Mouse (Mus musculus): ENCODE measurements around the gene Jph4. TPM values are rescaled to one million over a fixed set of nuclear protein-coding genes. Genes with fewer than 3 reads are reported as not detected.

Jph4 gene
- total RNA-seq, 2 experiments from 2014 or later, result 0.28 to 0.35 TPM

- no peak for DNase-seq
Observed at GRCm38 (mm10) chr14:55063581-55064381, 53.0 kb downstream of the Jph4 start.

DNA sequence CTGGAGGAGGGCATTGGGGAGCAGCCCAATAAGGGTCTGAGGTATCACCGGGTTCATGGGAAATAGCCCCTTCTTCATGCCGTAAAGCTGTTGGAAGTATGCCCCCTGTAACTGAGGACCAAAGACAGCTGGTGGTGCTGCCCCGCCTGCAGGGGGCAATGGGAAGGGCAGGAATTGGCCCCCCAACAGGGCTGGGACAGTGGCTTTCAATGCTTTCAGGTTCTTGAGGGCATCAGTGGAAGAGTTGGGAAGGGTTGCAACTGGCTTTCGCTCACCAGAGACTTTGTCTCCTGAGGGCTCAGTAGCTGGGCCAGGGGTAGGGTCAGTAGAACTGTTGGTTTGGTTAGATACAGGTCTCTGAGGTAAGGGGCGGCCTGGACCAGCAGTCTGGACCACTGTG lies 53.6 kb downstream of the Jph4 start:
- DNase-seq, result no peak

- DNase-seq, result no peak
Observed at GRCm38 (mm10) chr14:55062626-55063025, 54.1 kb downstream of the Jph4 start.

GRCm38 (mm10) chr14:55061845-55062244 lies 54.9 kb downstream of the Jph4 start:
- DNase-seq, result no peak

- DNase-seq, result no peak
Observed at GRCm38 (mm10) chr14:55059931-55060330, 56.8 kb downstream of the Jph4 start.

GRCm38 (mm10) chr14:55059009-55059408 lies 57.7 kb downstream of the Jph4 start:
- DNase-seq, result no peak

Other genes starting within 250 kb of the Jph4 start
- gene Homez, start 246.0 kb downstream of the Jph4 start, total RNA-seq (2021), result 1 to 10 TPM; 3.3 to 4.5 TPM
- 1 to 10 TPM; 3.0 to 3.5 TPM for gene Ppp1r3e, start 239.4 kb downstream of the Jph4 start, total RNA-seq (2021)
- 10 to 100 TPM; 21.6 to 24.4 TPM for gene Bcl2l2, start 233.6 kb downstream of the Jph4 start, total RNA-seq (2021)
- gene Gm20521, start 233.5 kb downstream of the Jph4 start, total RNA-seq (2021), result 1 to 10 TPM; 1.3 to 2.3 TPM
- 10 to 100 TPM; 47.1 to 52.7 TPM for gene Pabpn1, start 224.4 kb downstream of the Jph4 start, total RNA-seq (2021)
- gene Slc22a17, start 203.8 kb downstream of the Jph4 start, total RNA-seq (2021), result 1 to 10 TPM; 2.4 to 2.5 TPM
- 1 to 10 TPM; 2.6 to 3.7 TPM for gene Efs, start 190.8 kb downstream of the Jph4 start, total RNA-seq (2021)
- gene Il25, start 184.2 kb downstream of the Jph4 start, total RNA-seq (2021), result not detected
- under 1 TPM; 0.51 to 0.70 TPM for gene Cmtm5, start 180.7 kb downstream of the Jph4 start, total RNA-seq (2021)
- 100 to 1,000 TPM in 1 of 2 experiments, 10 to 100 TPM in 1; 42.1 to 200 TPM for gene Myh6, start 150.0 kb downstream of the Jph4 start, total RNA-seq (2021)
- not detected for gene Gm17428, start 140.0 kb downstream of the Jph4 start, total RNA-seq (2021)
- gene Myh7, start 122.3 kb downstream of the Jph4 start, total RNA-seq (2021), result 1,000 to 10,000 TPM in 1 of 2 experiments, 100 to 1,000 TPM in 1; 192 to 1,011 TPM
- 10 to 100 TPM; 15.7 to 17.0 TPM for gene Ngdn, start 101.5 kb downstream of the Jph4 start, total RNA-seq (2021)
- 1 to 10 TPM; 3.5 to 3.7 TPM for gene Zfhx2, start 24.6 kb downstream of the Jph4 start, total RNA-seq (2021)
- gene Thtpa, start 22.2 kb downstream of the Jph4 start, total RNA-seq (2021), result 10 to 100 TPM; 10.5 to 11.1 TPM
- gene Ap1g2, start 10.3 kb downstream of the Jph4 start, total RNA-seq (2021), result 1 to 10 TPM; 4.8 to 5.7 TPM
- not detected for gene Dhrs2, start 105.1 kb upstream of the Jph4 start, total RNA-seq (2021)

All from gastrocnemius, postnatal 25 days (tissue).